Mouse (Mus musculus) liver, postnatal 0 days (tissue): ENCODE results near the gene Dexi.

ENCODE experiments used
- CTCF ChIP-seq: sonication (generic); IDR thresholded peaks from 2 replicates; pipeline ENCODE4 v1.5.1; 2016; ENCODE audit warnings: antibody characterized with exemption, low read depth
- EP300 ChIP-seq: IDR thresholded peaks from 2 replicates; pipeline ENCODE4 v1.6.1; 2016; ENCODE audit warnings: antibody characterized with exemption, low read depth, mild to moderate bottlenecking

DNA sequence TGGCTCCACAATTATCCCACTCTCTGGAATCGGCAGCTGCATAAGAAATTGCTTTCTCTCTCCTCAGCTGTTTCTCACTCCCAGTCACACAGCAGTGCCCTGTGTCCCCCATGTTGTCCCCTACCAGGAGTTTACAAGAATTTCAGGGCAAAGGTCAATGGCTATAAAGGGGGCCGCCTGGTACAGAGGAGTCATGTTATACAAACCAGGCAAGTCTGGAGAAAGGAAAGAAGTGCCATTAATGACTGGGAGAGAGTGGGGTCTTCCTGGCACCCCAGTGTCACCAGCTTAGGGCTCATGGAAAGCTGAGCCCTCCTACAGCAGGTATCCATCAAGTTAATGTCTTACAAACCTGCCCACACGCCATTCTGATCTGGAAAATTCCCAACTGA is 88.3 kb downstream of the Dexi start:
- TF ChIP-seq CTCF (no peak), EP300 (no peak)
